Mouse (Mus musculus): Measurements from ENCODE around the gene Ccdc13.
A peak's percentile ranks its signal among the peaks of the same experiment; 100 is the strongest.

The Ccdc13 gene

GRCm38 (mm10) chr9:121759091-121760081 is 79.9 kb downstream of the Ccdc13 start, which contains the start of gene Zfp651:
Gene Zfp651 (plus strand): TSS chr9:121759330.
- peak; percentile 69 to 87 for DNase-seq

- peak in 1 of 2 experiments; percentile 16 for DNase-seq
Measured at GRCm38 (mm10) chr9:121757835-121758814, 81.1 kb downstream of the Ccdc13 start.

- DNase-seq = no peak
Measured at GRCm38 (mm10) chr9:121757432-121757831, 81.8 kb downstream of the Ccdc13 start.

GRCm38 (mm10) chr9:121756785-121757184 is 82.5 kb downstream of the Ccdc13 start:
- DNase-seq = no peak

DNA sequence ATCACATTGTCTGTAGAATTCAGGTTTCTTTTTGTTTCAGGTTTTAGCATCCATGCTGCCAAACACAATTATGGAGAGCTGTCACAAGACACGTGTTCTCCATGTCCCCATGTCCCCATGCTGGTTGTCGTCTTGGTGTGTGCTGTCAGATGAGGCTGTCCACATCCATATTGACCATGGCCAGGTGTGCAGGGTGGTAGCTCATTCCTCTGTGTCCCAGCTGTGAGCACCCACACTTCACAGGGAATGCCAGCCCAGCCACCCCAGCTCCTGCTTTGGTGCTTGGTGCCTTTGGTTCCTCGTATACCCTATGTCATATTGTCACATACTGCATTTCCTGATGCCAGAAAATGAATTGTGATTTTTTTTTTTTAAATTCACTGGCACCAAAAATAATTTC is 84.6 kb downstream of the Ccdc13 start:
- DNase-seq = no peak

- no peak for DNase-seq
Measured at GRCm38 (mm10) chr9:121752774-121753173, 86.5 kb downstream of the Ccdc13 start.

Data from lung, postnatal 4 days (tissue).